Mouse (Mus musculus): ENCODE measurements around the gene Ccdc155.
A peak's percentile ranks its signal among the peaks of the same experiment; 100 is the strongest.

Ccdc155 gene

DNA sequence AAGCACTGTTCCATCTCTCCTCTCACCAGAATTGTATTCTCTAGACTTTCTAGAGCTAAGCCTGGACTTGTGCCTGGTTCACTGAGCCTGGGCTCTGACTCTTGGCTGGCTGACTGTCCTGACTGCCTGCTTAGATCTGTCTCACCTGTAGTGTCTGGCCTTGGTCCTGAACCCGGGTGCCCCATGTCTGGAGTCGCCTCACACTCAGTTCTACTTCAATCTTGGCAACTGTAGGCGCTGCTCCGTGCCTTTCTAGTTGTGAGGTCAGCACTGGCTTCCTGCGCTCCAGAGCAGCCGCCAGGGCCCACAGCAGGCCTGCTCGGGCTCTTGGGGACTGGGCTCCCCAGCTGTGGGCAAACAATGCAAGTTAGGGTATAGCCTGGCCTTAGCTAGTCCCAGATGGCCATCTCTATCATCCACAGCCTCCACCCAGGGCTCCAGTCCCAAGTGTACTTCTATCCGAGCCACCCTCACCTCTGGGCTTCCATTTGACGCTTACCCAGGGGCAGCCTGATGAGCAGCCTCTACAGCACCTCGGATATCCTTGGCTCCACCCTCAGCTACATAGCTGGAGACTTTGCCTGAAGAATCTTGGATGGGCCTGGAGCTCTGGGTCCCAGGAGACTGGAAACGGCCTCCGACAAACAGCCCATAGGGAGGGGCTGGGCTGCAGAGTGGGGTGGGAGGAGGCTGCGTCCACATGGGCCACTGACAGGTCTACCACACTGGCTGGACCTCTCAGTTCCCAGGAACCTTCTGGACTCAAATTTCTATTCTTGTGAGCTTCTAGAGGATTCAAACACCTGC, 60.1 kb downstream of the Ccdc155 start:
- no peak for DNase-seq (ENCODE audit: low spot score)

DNA sequence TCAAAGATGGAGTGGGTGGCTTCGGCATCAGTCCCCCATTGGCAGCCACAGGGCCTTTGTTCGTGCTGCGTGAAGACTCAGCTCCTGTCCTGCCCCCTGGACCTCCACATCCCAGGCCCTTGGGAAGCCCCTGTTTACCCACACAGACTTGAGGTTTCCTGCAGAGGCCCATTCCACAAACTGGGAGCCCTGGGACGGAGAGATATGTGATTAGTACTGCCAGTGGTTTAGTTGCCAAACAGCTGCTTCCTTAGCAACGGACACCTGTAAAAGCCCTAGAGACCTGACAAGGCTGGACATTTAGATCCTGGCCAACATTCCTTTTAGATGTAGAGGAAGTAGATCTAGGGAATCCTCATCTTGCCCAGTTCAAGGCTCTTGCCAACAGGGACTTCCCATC, 62.8 kb downstream of the Ccdc155 start:
- DNase-seq (ENCODE audit: low spot score) = no peak

DNA sequence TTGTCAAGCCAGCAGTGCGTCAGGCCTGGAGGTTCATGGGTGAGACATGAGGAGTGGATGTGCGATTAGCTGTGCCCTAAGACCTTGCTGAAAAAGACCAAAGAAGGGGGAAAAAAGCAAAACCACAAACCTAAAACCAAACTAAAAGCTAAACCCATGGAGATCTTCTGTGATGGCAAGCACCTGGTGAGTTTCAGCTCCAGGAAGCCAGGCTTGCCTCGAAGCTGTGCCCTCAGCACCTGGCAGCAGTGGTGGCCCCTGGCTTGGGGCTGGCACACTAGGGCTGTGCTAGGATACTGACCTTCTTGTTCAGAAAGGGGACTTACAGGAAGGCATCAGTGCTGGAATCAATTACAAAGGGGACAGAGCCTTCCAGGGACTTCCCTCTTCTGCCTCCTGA, 63.4 kb downstream of the Ccdc155 start:
- no peak for DNase-seq (ENCODE audit: low spot score)

DNA sequence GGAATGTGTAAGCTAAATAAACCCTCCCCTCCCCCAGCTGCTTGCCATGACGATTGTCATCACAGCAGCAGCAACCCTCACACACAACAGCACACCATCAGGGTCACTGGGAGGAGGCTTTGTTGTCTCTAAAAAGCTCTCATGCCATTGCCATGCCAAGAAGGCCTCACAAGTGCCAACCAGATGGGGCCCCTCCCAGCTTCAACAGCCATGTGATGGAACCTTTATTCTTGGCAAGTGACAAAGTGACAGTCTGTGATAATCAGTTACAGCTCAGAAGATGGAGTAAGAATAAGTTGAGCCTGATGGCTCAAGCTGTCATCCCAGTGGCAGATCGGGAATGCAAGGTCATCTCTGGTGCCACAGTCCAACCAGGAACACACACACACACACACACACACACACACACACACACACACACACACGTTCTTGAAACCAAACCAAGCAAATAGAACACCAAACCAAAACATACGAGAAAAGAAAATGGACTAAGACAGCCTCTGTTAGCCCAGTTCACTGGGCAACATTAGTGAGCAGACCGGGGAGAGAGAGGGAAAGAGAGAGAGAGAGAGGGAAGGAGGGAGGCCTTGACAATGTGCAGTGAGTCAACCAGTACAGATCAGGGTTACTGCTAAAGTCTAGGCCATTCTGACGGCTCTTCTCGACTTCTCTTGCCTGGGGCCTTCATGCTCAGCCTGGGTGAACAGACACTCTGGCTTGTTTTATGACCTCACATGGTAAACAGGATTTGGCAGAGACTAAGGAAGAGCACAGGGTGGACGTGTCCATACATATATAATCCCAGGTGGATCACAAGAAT, 64.6 kb downstream of the Ccdc155 start:
- DNase-seq (ENCODE audit: low spot score) = no peak

DNA sequence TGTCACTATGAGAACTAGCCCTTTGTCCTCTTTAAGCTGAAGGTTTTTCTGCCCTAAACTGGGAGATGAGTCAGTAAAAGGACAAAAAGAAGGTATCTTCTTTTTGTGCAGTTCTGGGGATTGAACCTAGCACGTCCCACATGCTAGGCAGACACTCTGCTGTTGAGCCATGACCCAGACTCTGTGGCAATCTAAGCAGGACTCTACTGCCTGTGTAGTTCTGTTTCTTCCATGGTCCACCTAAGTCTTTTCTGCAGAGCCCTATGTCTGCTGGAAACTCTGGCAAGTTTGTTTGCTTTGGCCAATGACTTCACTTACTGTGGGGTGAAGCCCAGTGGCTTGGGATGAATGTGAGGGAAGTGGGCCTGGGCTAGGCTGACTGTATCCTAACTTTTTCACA, 66.3 kb downstream of the Ccdc155 start:
- DNase-seq (ENCODE audit: low spot score) = no peak

DNA sequence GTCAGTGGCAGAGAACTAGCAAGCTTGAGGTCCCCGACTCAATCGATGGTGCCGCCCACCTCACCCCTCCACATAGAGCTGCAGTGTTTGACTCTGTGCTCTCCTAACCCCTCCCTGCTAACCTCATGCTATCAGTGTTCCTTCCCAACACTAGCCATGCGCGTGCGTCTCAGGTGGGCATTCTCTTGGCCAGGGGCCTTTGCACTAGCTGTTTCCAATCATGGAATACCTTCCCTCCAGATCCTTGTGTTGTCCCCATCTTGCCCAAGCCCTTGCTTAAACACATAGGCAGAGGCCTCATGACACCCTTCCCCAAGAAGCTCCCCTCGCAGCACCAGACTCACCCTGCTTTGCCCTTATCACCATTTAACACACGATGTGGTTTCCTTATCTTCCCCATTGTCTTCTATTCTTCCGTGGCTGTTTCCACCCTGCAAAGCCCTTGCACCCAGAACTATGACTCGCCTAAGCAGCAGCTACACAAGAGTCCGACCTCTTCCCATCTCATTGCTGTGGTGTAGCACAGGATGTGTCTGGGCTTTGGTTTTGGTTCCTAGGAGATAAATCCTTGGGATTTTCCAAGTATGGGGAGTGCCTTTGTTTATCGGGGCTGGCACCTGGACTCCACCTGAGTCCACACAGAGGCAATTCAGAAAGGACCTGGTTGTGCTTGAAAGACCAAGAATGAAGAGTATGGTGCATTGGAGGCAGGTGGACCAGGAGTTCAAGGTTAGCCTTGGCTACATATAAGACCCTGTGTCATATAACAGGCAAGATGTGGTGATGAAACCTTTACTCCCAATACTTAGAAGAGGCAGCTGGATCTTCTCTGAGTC, 67.3 kb downstream of the Ccdc155 start:
- no peak for DNase-seq (ENCODE audit: low spot score)

DNA sequence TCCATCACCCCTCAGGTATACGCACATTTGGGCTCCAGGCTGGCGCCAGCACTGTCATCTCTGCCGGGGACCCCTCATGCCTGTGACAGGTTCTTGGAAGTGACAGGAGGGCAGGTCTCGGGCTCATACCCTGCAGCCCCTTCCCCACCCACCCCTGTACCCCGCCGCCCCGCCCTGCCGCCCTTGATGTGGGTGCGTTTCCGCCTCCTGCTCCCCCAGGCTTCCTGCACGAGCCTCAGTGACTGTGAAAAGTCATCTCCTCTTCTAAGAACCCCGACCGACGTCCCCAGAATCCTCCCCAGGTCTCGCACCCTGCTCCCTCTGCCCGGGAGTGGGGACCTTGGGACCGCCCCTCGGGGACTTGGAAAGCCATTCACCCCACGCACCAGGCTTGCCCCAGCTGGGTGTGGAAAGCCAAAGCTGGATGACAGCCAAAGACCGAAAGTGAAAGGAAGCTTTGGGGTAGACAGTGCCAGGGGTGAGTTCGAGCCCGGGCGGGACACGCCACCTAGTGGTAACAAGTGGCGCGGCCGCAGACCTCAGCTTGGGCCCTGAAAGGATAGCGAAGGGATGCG, 68.6 kb downstream of the Ccdc155 start, which contains the start of the genes Gm45713 and Flt3l:
Gene Gm45713 (minus strand): TSS at position 239 of the 575 bp plus-strand sequence.
Gene Flt3l (minus strand): TSS at position 440 of the 575 bp plus-strand sequence.
- DNase-seq (ENCODE audit: low spot score) = peak; percentile 92

DNA sequence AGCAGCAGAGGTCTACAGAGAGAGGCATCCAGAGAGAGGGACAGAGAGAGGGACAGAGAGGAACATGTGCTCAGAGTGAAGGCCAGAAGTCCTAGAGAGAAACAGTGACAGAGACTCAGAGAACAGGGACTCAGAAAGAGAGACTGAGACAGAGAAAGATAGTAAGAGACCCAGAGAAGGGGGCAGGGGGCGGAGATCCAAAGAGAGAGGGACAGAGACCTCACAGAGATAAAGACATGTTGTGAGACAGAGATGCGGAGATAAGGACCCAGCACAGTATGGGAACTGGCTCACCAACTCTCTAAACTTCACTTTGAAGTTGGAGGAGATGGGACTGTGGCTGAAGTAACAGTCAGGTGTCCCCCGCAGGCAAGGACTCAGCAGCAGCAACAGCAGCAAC, 69.3 kb downstream of the Ccdc155 start:
- DNase-seq (ENCODE audit: low spot score) = no peak

DNA sequence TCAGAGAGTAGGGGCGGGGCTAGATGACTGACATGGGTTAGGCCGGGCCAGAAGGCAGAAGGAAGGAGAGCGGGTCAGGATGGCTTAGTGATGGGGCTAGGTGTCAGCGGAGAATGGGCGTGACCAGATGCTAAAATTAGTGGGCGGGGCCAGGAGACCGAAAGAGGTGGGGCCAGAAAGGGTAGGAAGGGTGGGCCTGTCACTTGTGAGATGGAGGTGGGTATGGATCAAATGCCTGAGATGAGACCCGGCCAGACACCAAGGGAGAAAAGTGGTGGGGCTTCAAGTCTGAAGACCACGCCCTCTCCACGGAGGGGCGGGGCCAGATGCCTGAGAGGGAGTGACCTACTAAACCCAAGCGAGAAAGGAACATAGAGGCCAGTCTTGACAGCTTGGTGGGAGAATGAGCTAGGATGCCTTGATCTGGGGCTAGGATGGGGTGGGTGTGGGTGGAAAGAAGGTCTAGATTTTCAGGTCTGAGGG, 70.1 kb downstream of the Ccdc155 start:
- no peak for DNase-seq (ENCODE audit: low spot score)
